Mouse (Mus musculus): ENCODE data around the gene Uba5. TPM values are rescaled to one million over a fixed set of nuclear protein-coding genes. Genes with fewer than 3 reads are reported as not detected.

The Uba5 gene
- polyA plus RNA-seq (2012; rRNA removed): 28.9 and 31.6 TPM in 2 replicates

- no peak for DNase-seq (ENCODE audit: low read depth)
Measured at GRCm38 (mm10) chr9:104062430-104063243, at the start of gene Uba5. TSS of gene Uba5 (minus strand) at chr9:104063134.

GRCm38 (mm10) chr9:104109151-104109550 is 46.2 kb upstream of the Uba5 start:
- DNase-seq (ENCODE audit: low read depth): no peak

GRCm38 (mm10) chr9:104108571-104109143 is 45.7 kb upstream of the Uba5 start:
- DNase-seq (ENCODE audit: low read depth): no peak

GRCm38 (mm10) chr9:104107482-104107881 is 44.5 kb upstream of the Uba5 start:
- DNase-seq (ENCODE audit: low read depth): no peak

- no peak for DNase-seq (ENCODE audit: low read depth)
Measured at GRCm38 (mm10) chr9:104106930-104107329, 44.0 kb upstream of the Uba5 start.

- no peak for DNase-seq (ENCODE audit: low read depth)
Measured at GRCm38 (mm10) chr9:104104986-104105385, 42.1 kb upstream of the Uba5 start.

- DNase-seq (ENCODE audit: low read depth): no peak
Measured at GRCm38 (mm10) chr9:104102901-104103300, 40.0 kb upstream of the Uba5 start.

GRCm38 (mm10) chr9:104102301-104102700 is 39.4 kb upstream of the Uba5 start:
- no peak for DNase-seq (ENCODE audit: low read depth)

GRCm38 (mm10) chr9:104101458-104101857 is 38.5 kb upstream of the Uba5 start:
- no peak for DNase-seq (ENCODE audit: low read depth)

GRCm38 (mm10) chr9:104100822-104101221 is 37.9 kb upstream of the Uba5 start:
- no peak for DNase-seq (ENCODE audit: low read depth)

- DNase-seq (ENCODE audit: low read depth): no peak
Measured at GRCm38 (mm10) chr9:104099060-104099459, 36.1 kb upstream of the Uba5 start.

GRCm38 (mm10) chr9:104098256-104098655 is 35.3 kb upstream of the Uba5 start:
- DNase-seq (ENCODE audit: low read depth): no peak

- DNase-seq (ENCODE audit: low read depth): no peak
Measured at GRCm38 (mm10) chr9:104092945-104093344, 30.0 kb upstream of the Uba5 start.

- no peak for DNase-seq (ENCODE audit: low read depth)
Measured at GRCm38 (mm10) chr9:104088555-104088954, 25.6 kb upstream of the Uba5 start.

GRCm38 (mm10) chr9:104085730-104086429 is 22.9 kb upstream of the Uba5 start:
- peak; percentile 87 for DNase-seq (ENCODE audit: low read depth)

- DNase-seq (ENCODE audit: low read depth): no peak
Measured at GRCm38 (mm10) chr9:104080038-104080437, 17.1 kb upstream of the Uba5 start.

GRCm38 (mm10) chr9:104079379-104079778 is 16.4 kb upstream of the Uba5 start:
- DNase-seq (ENCODE audit: low read depth): no peak

GRCm38 (mm10) chr9:104078780-104079179 is 15.8 kb upstream of the Uba5 start:
- DNase-seq (ENCODE audit: low read depth): no peak

GRCm38 (mm10) chr9:104075808-104076207 is 12.9 kb upstream of the Uba5 start:
- DNase-seq (ENCODE audit: low read depth): no peak

GRCm38 (mm10) chr9:104070863-104071604 is 8.1 kb upstream of the Uba5 start:
- no peak for DNase-seq (ENCODE audit: low read depth)

- no peak for DNase-seq (ENCODE audit: low read depth)
Measured at GRCm38 (mm10) chr9:104070241-104070640, 7.3 kb upstream of the Uba5 start.

- no peak for DNase-seq (ENCODE audit: low read depth)
Measured at GRCm38 (mm10) chr9:104064571-104064970, 1.6 kb upstream of the Uba5 start.
